Comparison of ENCODE assay signal across 8 mouse cellular contexts in genomic region chr17:74264333-74265155, GRCm38 (mm10). TPM values are rescaled to one million over a fixed set of nuclear protein-coding genes. Genes with fewer than 3 reads are reported as not detected.
DNase-seq lines count a peak whose midpoint lies in the region; ATAC-seq and TF ChIP-seq lines count a peak whose summit lies in the region.

No protein-coding gene starts in this region.

- no peaks in the 10 kb centered on the region for H3K27me3 ChIP-seq in forebrain, postnatal 0 days (ENCODE audit: insufficient read depth, low read length)
- no peaks in the 10 kb centered on the region for H3K27me3 ChIP-seq in hindbrain, postnatal 0 days (ENCODE audit: insufficient read depth, low read length)

- H3K4me1 ChIP-seq in forebrain, postnatal 0 days (ENCODE audit: insufficient read depth), result peaks cover 10% of the 10 kb centered on the region
- peaks cover 15% of the 10 kb centered on the region; the same call in 1 of the 2 replicates for H3K4me1 ChIP-seq in hindbrain, postnatal 0 days (ENCODE audit: insufficient read depth, low read length)

- intact Hi-C loops in left cerebral cortex, adult 2 months (cut with DNase I), result no loop called here
- intact Hi-C loops in left cerebral cortex, postnatal 25 days (cut with DNase I), result no loop called here

- H3K9me3 ChIP-seq in forebrain, postnatal 0 days (ENCODE audit: low read length), result no peaks in the 10 kb centered on the region
- no peaks in the 10 kb centered on the region for H3K9me3 ChIP-seq in hindbrain, postnatal 0 days (ENCODE audit: low read length)

- H3K4me2 ChIP-seq in forebrain, postnatal 0 days (ENCODE audit: low read depth), result no peak overlapping the region
- no peak overlapping the region for H3K4me2 ChIP-seq in hindbrain, postnatal 0 days (ENCODE audit: low read depth, low read length)

- TF ChIP-seq CTCF in left cerebral cortex, adult 2 months (IDR thresholded peaks at IDR 0.05), result no peak
- TF ChIP-seq CTCF in forebrain, postnatal 0 days (IDR thresholded peaks at IDR 0.05; ENCODE audit: low read depth), result no peak
- no peak for TF ChIP-seq CTCF in hindbrain, postnatal 0 days (IDR thresholded peaks at IDR 0.05; ENCODE audit: low read depth)

- H3K27ac ChIP-seq in left cerebral cortex, adult 2 months, result peak overlapping the region; percentile 10; the same call in 1 of the 2 replicates
- peak overlapping the region; percentile 62 for H3K27ac ChIP-seq in forebrain, postnatal 0 days (ENCODE audit: low read depth, low read length)
- peak overlapping the region; percentile 57 for H3K27ac ChIP-seq in hindbrain, postnatal 0 days

- no peak for DNase-seq in left cerebral cortex, adult 2 months (ENCODE audit: extremely low spot score in 1 of 2, low spot score in 2 of 2)
- no peak for DNase-seq in left cerebral cortex, postnatal 25 days (ENCODE audit: low spot score in 2 of 2)
- no peak for DNase-seq in forebrain, postnatal 0 days
- peak; percentile 15 for DNase-seq in hindbrain, postnatal 0 days (ENCODE audit: low spot score)
- peak; percentile 40 for DNase-seq in lung, postnatal 36 days
- DNase-seq in thymus, postnatal 0 days (ENCODE audit: low spot score), result no peak
- no peak for DNase-seq in left cerebral cortex, adult 8-10 months (ENCODE audit: low spot score in 2 of 2)

- 50% methylated on average over 3 of the region's 3 CpGs for WGBS in forebrain, postnatal 0 days
- 50% methylated on average over 3 of the region's 3 CpGs for WGBS in hindbrain, postnatal 0 days

- H3K9ac ChIP-seq in forebrain, postnatal 0 days, result no peak overlapping the region
- no peak overlapping the region; the same call in 1 of the 2 replicates for H3K9ac ChIP-seq in hindbrain, postnatal 0 days (replicated peaks; ENCODE audit: low read length)

- ATAC-seq in forebrain, postnatal 0 days, result no peak; the same call in 1 of the 2 replicates
- ATAC-seq in hindbrain, postnatal 0 days, result peak; percentile 35; the same call in 1 of the 2 replicates
- ATAC-seq in erythroblast, adult 5-6 weeks (replicated peaks; ENCODE audit: low FRiP score, poor library complexity, severe bottlenecking), result no peak

- no peaks in the 10 kb centered on the region for H3K36me3 ChIP-seq in forebrain, postnatal 0 days (ENCODE audit: insufficient read depth)
- no peaks in the 10 kb centered on the region for H3K36me3 ChIP-seq in hindbrain, postnatal 0 days (ENCODE audit: insufficient read depth, low read length)

- H3K4me3 ChIP-seq in left cerebral cortex, adult 2 months, result no peak overlapping the region
- no peak overlapping the region for H3K4me3 ChIP-seq in forebrain, postnatal 0 days (ENCODE audit: low read depth, low read length)
- no peak overlapping the region for H3K4me3 ChIP-seq in hindbrain, postnatal 0 days (ENCODE audit: low read length)

RNA-seq across cellular contexts. Expression of gene Memo1, which starts 30.8 kb away (rescaled TPM):
- 10 to 100 TPM; 43.3 to 46.9 TPM for total RNA-seq in left cerebral cortex, adult 2 months (2021)
- total RNA-seq in left cerebral cortex, postnatal 25 days (2021), result 10 to 100 TPM; 43.1 to 49.7 TPM
- total RNA-seq in forebrain, postnatal 0 days (2014; rRNA removed), result 45.7 and 54.2 TPM in 2 replicates
- 46.3 and 52.9 TPM in 2 replicates for polyA plus RNA-seq in forebrain, postnatal 0 days (2015; fragmentation: Nextera tagmentation; extraction: Ambion mirVana)
- total RNA-seq in hindbrain, postnatal 0 days (2014; rRNA removed), result 51.9 and 60.2 TPM in 2 replicates
- polyA plus RNA-seq in hindbrain, postnatal 0 days (2015; fragmentation: Nextera tagmentation; extraction: Ambion mirVana), result 46.3 and 46.4 TPM in 2 replicates
- polyA plus RNA-seq in thymus, postnatal 0 days (2015; fragmentation: Nextera tagmentation; extraction: Ambion mirVana), result 95.1 and 98.0 TPM in 2 replicates
- total RNA-seq in left cerebral cortex, adult 8-10 months (2022), result 10 to 100 TPM; 36.5 to 43.7 (median 39.9) TPM
- 287 and 347 TPM in 2 replicates for total RNA-seq in erythroblast, adult 5-6 weeks (2015; ENCODE audit: low replicate concordance)
- 544 and 662 TPM in 2 replicates for total RNA-seq in erythroblast, adult 5-6 weeks (2017; ENCODE audit: low replicate concordance)

RNA-seq across cellular contexts. Expression of gene Dpy30, which starts 59.2 kb away (rescaled TPM):
- 10 to 100 TPM; 42.6 to 45.6 TPM for total RNA-seq in left cerebral cortex, adult 2 months (2021)
- total RNA-seq in left cerebral cortex, postnatal 25 days (2021), result 10 to 100 TPM; 43.9 to 50.5 TPM
- total RNA-seq in forebrain, postnatal 0 days (2014; rRNA removed), result 86.1 and 109 TPM in 2 replicates
- 225 and 246 TPM in 2 replicates for polyA plus RNA-seq in forebrain, postnatal 0 days (2015; fragmentation: Nextera tagmentation; extraction: Ambion mirVana)
- 42.5 and 49.9 TPM in 2 replicates for total RNA-seq in hindbrain, postnatal 0 days (2014; rRNA removed)
- 253 and 256 TPM in 2 replicates for polyA plus RNA-seq in hindbrain, postnatal 0 days (2015; fragmentation: Nextera tagmentation; extraction: Ambion mirVana)
- 289 and 316 TPM in 2 replicates for polyA plus RNA-seq in thymus, postnatal 0 days (2015; fragmentation: Nextera tagmentation; extraction: Ambion mirVana)
- total RNA-seq in left cerebral cortex, adult 8-10 months (2022), result 10 to 100 TPM; 46.1 to 50.2 (median 48.4) TPM
- total RNA-seq in erythroblast, adult 5-6 weeks (2015; ENCODE audit: low replicate concordance), result 50.2 and 65.9 TPM in 2 replicates
- total RNA-seq in erythroblast, adult 5-6 weeks (2017; ENCODE audit: low replicate concordance), result 34.2 and 52.1 TPM in 2 replicates

Comparison
In these comparisons a context has a peak if more than half of its experiments do, and no peak if none do; other contexts are left out.
1. DNase-seq: peak in hindbrain, postnatal 0 days (single experiment) and lung, postnatal 36 days (single experiment); none in left cerebral cortex, adult 2 months (0 of 2), left cerebral cortex, postnatal 25 days (0 of 2), forebrain, postnatal 0 days (single experiment), thymus, postnatal 0 days (single experiment) and left cerebral cortex, adult 8-10 months (0 of 2).
2. H3K27ac ChIP-seq: peak in every context shown above with its lines; median percentile 62 in forebrain, postnatal 0 days; 57 in hindbrain, postnatal 0 days; 10 in left cerebral cortex, adult 2 months.